Mouse (Mus musculus): Measurements from ENCODE around the gene Mrpl40.

DNA sequence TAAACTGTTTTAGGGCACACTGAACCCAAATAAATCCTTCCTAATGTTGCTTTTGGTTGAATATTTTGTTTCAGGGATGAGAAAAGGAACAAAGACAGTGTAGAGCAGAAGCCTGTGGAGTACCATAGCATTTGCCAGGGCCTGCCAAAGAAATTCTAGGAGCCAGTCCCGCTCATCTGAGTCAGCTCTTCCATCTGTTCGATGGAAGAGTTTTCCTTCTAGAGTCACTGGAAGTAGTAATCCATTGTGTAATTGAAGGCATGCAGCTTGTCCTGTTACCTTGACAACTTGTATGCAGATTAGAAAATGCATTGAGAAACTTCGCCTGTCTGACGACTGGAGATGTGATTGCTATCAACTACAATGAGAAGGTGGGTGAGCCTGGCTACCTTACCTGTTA lies 53.7 kb downstream of the Mrpl40 start:
- TF ChIP-seq CTCF (IDR thresholded peaks at IDR 0.05; ENCODE audit: control insufficient read depth, insufficient read depth, insufficient replicate concordance, low read depth, low read length) (no peak), POLR2A (IDR thresholded peaks at IDR 0.05; ENCODE audit: control insufficient read depth, low read depth, low read length) (no peak)
